Mouse (Mus musculus) bone marrow, adult 2 months (tissue): ENCODE measurements around the gene Rab3il1.

Source experiments
- CTCF ChIP-seq: fragments of 200-500 bp; IDR thresholded peaks from 2 replicates; pipeline ENCODE4 v1.5.1; 2011; ENCODE audit warnings: low read length, control low read depth; ENCODE audit not compliant: control insufficient read depth, insufficient read depth
- POLR2A ChIP-seq: fragments of 200-500 bp; IDR thresholded peaks from 2 replicates; pipeline ENCODE4 v1.6.1; 2011; ENCODE audit warnings: low read depth, mild to moderate bottlenecking, control low read depth, low read length, borderline replicate concordance; ENCODE audit not compliant: control insufficient read depth

DNA sequence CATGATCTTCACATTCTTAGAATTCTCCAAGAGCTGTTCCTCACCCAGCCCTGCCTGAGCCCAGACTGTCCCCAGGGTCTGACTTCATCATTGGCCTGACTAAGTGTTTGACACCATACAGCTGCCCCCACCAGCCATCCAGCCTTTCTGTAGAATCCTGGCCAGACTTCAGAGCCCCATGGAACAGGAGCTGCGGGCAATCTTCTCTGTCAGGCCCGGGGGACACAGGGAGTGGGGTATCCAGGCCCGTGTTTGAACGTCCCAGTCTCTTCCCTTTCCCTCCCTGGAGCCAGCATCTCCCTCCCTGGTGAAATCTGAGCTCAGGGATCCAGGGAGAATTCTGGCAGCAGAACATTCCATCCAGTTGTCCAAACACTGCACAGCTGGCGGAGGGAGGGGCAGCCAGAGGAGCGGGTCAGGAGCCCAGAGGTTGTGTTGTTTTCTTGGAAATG is 11.4 kb downstream of the Rab3il1 start:
- TF ChIP-seq POLR2A (no peak), CTCF (no peak)
